Mouse (Mus musculus) erythroblast, embryonic 14.5 days (primary cell): ENCODE measurements around the gene Kcnip3. TPM values are rescaled to one million over a fixed set of nuclear protein-coding genes. Genes with fewer than 3 reads are reported as not detected.

Experiments used
- H3K27me3 ChIP-seq: 2 replicates; pipeline ENCODE4 v1.6.1; 2012; ENCODE audit warnings: inconsistent platforms; ENCODE audit not compliant: control insufficient read depth
- H3K36me3 ChIP-seq: 2 replicates; pipeline ENCODE4 v1.6.1; 2012; ENCODE audit warnings: mild to moderate bottlenecking, inconsistent platforms; ENCODE audit not compliant: control insufficient read depth
- H3K4me1 ChIP-seq: 2 replicates; pipeline ENCODE4 v1.6.1; 2012; ENCODE audit warnings: inconsistent platforms; ENCODE audit not compliant: control insufficient read depth
- H3K4me3 ChIP-seq: replicated peaks from 2 replicates; pipeline ENCODE3; 2012; ENCODE audit warnings: moderate library complexity, mild to moderate bottlenecking, inconsistent platforms
- H3K9me3 ChIP-seq: 2 replicates; pipeline ENCODE4 v1.6.1; 2012; ENCODE audit warnings: low read length, inconsistent platforms, mixed read lengths; ENCODE audit not compliant: control insufficient read depth
- GATA1 ChIP-seq: IDR thresholded peaks from 2 replicates; pipeline ENCODE4 v1.6.1; 2012; ENCODE audit warnings: low read length, inconsistent platforms, mixed read lengths
- TAL1 ChIP-seq: IDR thresholded peaks from 3 replicates; pipeline ENCODE4 v1.6.1; 2012; ENCODE audit warnings: low read length, inconsistent platforms, mixed read lengths
- polyA plus RNA-seq: library from polyadenylated mRNA; stranded (reverse); fragments of >175 nt; gene quantifications from 2 replicates; pipeline ENCODE4 v1.2.3, GENCODE M21; 2012

Kcnip3 gene
- polyA plus RNA-seq, 1 experiment: 0.05 TPM

DNA sequence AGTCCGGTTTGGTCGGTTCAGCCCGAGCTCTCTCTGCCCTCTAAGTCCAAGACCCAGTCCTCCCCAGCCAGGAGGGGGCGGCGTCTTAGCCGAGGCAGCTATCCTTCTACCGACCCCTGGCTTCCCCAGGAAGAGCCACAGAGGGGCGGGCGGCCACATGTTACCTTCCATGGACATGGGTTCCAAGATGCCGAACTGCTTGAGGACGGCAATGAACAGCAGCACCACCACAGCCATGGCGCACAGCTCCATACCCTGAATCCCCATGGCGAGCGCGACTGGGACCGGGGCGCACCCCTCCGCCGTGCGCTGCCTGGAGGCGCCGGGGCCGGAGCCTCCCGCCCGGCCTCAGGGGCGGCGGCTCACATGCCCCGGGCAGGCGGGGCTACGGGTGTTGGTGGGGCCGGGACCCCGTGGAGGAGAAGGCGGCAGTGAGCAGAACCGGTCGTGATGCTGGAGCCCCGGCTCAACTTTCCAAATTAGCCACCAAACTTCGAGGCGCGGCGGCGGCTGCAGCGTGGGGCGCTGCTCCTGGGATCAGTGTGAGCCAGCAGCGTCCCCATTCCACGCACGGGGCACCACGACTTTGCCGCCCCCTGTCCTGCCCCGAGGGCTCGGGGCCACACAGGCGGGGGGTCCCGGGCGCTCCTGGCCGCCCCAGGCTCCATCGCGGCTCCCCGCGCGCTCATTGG, 39.9 kb downstream of the Kcnip3 start:
- TF ChIP-seq GATA1: no peak
- no peak for TF ChIP-seq TAL1
- no peaks in the 10 kb centered on the region; the same call in 1 of the 2 replicates for H3K9me3 ChIP-seq
- H3K4me1 ChIP-seq: peaks cover 7% of the 10 kb centered on the region
- no peak overlapping the region for H3K4me3 ChIP-seq
- no peaks in the 10 kb centered on the region for H3K36me3 ChIP-seq
- H3K27me3 ChIP-seq: peaks cover 73% of the 10 kb centered on the region

- H3K4me1 ChIP-seq: peaks cover 7% of the 10 kb centered on the region
- H3K4me3 ChIP-seq: no peak overlapping the region
- no peak for TF ChIP-seq GATA1
- TF ChIP-seq TAL1: no peak
- no peaks in the 10 kb centered on the region; the same call in 1 of the 2 replicates for H3K9me3 ChIP-seq
- H3K27me3 ChIP-seq: peaks cover 61% of the 10 kb centered on the region
- no peaks in the 10 kb centered on the region for H3K36me3 ChIP-seq
Measured at GRCm38 (mm10) chr2:127479763-127480162, 42.1 kb downstream of the Kcnip3 start.

- H3K27me3 ChIP-seq: peaks cover 56% of the 10 kb centered on the region
- H3K4me1 ChIP-seq: peaks cover 3% of the 10 kb centered on the region
- H3K9me3 ChIP-seq: no peaks in the 10 kb centered on the region; the same call in 1 of the 2 replicates
- no peak overlapping the region for H3K4me3 ChIP-seq
- no peaks in the 10 kb centered on the region for H3K36me3 ChIP-seq
- TF ChIP-seq TAL1 (no peak), GATA1 (no peak)
Measured at GRCm38 (mm10) chr2:127479210-127479609, 42.7 kb downstream of the Kcnip3 start.

- no peaks in the 10 kb centered on the region for H3K36me3 ChIP-seq
- H3K9me3 ChIP-seq: no peaks in the 10 kb centered on the region
- TF ChIP-seq TAL1 (no peak; the same call in 2 of the 3 replicates), GATA1 (no peak)
- no peak overlapping the region for H3K4me3 ChIP-seq
- no peaks in the 10 kb centered on the region for H3K4me1 ChIP-seq
- H3K27me3 ChIP-seq: no peaks in the 10 kb centered on the region
Measured at GRCm38 (mm10) chr2:127472279-127472678, 49.6 kb downstream of the Kcnip3 start.

DNA sequence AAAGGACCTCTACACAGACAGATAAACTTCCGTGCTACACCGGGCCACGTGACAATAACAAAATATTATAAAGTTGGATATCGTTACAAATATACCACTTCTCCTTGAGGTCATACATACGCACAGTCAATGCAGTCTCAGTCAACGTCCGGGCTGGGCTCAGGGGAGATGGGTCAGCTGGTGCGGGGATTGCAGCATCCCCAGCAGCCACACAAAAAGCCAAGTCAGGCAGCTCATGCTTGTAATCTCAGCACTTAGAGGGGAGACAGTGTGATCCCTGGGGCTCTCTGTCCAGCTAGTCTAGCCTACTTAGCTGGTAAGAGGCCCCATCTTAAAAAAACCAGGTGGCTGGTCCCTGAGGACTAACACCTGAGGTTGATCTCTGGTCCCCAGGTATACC, 50.6 kb downstream of the Kcnip3 start:
- Histone ChIP-seq H3K4me3 (no peak overlapping the region), H3K4me1 (no peaks in the 10 kb centered on the region), H3K27me3 (no peaks in the 10 kb centered on the region), H3K9me3 (no peaks in the 10 kb centered on the region), H3K36me3 (no peaks in the 10 kb centered on the region)
- TF ChIP-seq TAL1 (no peak), GATA1 (no peak)

- no peaks in the 10 kb centered on the region for H3K9me3 ChIP-seq
Measured at GRCm38 (mm10) chr2:127470661-127471060, 51.2 kb downstream of the Kcnip3 start.

DNA sequence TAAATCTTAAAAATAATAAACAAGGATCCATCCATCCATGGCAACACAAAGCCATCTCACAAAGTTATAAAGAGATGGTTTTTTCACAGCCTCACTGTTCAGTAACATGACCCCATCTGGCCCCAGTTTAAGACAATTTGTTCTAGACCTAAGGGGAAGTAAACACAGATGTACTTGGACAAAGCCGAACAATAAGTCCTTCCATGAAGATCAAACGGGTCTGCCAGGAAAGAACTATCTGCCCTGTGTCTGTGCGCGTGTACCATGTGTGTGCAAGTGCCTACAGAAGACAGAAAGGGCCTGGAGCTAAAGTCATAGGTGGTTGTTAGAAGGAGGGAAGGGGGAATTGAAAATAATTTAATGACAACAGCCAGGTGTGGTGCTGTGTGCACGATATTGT, 51.7 kb downstream of the Kcnip3 start:
- Histone ChIP-seq H3K27me3 (no peaks in the 10 kb centered on the region), H3K4me3 (no peak overlapping the region), H3K9me3 (no peaks in the 10 kb centered on the region), H3K36me3 (no peaks in the 10 kb centered on the region), H3K4me1 (no peaks in the 10 kb centered on the region)
- no peak for TF ChIP-seq TAL1
- TF ChIP-seq GATA1: no peak

More at GRCm38 (mm10) chr2:127470661-127471060, 51.2 kb downstream of the Kcnip3 start:
- no peaks in the 10 kb centered on the region for H3K27me3 ChIP-seq
- H3K36me3 ChIP-seq: no peaks in the 10 kb centered on the region
- no peaks in the 10 kb centered on the region for H3K4me1 ChIP-seq
- no peak for TF ChIP-seq GATA1
- TF ChIP-seq TAL1: no peak
- H3K4me3 ChIP-seq: no peak overlapping the region

GRCm38 (mm10) chr2:127462314-127462713, 59.6 kb downstream of the Kcnip3 start:
- Histone ChIP-seq H3K9me3 (no peaks in the 10 kb centered on the region), H3K4me1 (no peaks in the 10 kb centered on the region; the same call in 1 of the 2 replicates), H3K27me3 (peaks cover 16% of the 10 kb centered on the region), H3K4me3 (no peak overlapping the region), H3K36me3 (no peaks in the 10 kb centered on the region)
- TF ChIP-seq TAL1 (no peak), GATA1 (no peak)

DNA sequence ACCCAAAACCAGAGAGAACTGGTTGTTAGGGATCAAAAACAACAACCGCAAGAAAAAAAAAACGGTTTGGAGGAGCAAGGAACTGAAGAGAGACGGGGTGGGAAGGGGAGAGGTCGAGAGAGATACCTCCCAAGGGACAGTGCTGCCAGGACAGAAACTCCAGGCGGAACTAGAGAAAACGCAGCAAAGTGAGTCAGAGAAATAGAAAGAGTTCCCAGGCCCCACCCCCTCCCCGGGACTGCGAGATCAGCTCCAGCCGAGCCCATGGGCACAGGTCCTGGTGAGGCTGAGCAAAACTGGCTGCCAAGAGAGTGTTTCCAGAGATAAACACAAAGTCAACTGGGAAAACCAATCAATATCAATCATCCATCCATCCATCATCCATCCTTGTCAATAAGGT, 60.5 kb downstream of the Kcnip3 start:
- Histone ChIP-seq H3K4me1 (no peaks in the 10 kb centered on the region; the same call in 1 of the 2 replicates), H3K27me3 (peaks cover 25% of the 10 kb centered on the region), H3K9me3 (no peaks in the 10 kb centered on the region), H3K36me3 (no peaks in the 10 kb centered on the region), H3K4me3 (no peak overlapping the region)
- TF ChIP-seq TAL1 (no peak), GATA1 (no peak)

DNA sequence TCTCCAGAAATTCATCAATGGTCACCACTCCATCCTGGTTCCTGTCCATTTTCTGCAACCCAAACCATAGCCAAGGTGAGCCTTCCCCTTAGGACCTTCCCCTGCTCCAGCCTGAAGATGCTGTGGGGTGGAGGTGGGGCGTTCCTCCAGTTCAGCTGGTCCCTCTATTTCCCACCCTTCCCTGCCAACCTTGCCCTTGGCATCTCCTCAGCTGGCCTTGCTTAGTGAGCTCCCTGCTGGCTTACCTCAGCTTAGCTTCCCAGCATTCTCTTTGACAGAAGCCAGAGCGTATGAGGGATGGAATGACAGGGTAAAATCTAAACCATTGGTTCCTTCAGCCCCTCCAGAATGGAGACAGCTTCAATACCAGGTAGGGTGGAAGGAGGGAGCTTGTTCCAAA, 62.6 kb downstream of the Kcnip3 start:
- Histone ChIP-seq H3K4me1 (no peaks in the 10 kb centered on the region; the same call in 1 of the 2 replicates), H3K4me3 (no peak overlapping the region), H3K36me3 (no peaks in the 10 kb centered on the region), H3K27me3 (peaks cover 39% of the 10 kb centered on the region), H3K9me3 (no peaks in the 10 kb centered on the region)
- TF ChIP-seq TAL1: no peak
- TF ChIP-seq GATA1: no peak
